Mouse (Mus musculus) midbrain, embryonic 11.5 days (tissue): ENCODE data around the gene E130114P18Rik. TPM values are rescaled to one million over a fixed set of nuclear protein-coding genes. Genes with fewer than 3 reads are reported as not detected.

Experiments used
- ATAC-seq: fragments of 200-750 bp; cut with Nextera tagmentation; 2 replicates; pipeline ENCODE4 v1.8.0; 2017; ENCODE audit warnings: moderate TSS enrichment, moderate library complexity; ENCODE audit not compliant: low FRiP score
- DNase-seq: peaks from one replicate; pipeline ENCODE4 v3.0.0; 2015; ENCODE audit warnings: low spot score; ENCODE audit errors: missing footprints
- H3K27ac ChIP-seq: fragments of 300-500 bp; sonication (generic); 2 replicates; pipeline ENCODE4 v1.5.1; 2014; ENCODE audit warnings: low read depth, low read length
- H3K27me3 ChIP-seq: fragments of 300-500 bp; sonication (generic); 2 replicates; pipeline ENCODE4 v1.6.1; 2014; ENCODE audit warnings: mild to moderate bottlenecking, low read length, moderate library complexity, mixed read lengths; ENCODE audit not compliant: control insufficient read depth, insufficient read depth
- H3K36me3 ChIP-seq: fragments of 300-500 bp; sonication (generic); 2 replicates; pipeline ENCODE4 v1.6.1; 2014; ENCODE audit warnings: mild to moderate bottlenecking, low read length, moderate library complexity, mixed read lengths; ENCODE audit not compliant: control insufficient read depth, insufficient read depth
- H3K4me1 ChIP-seq: fragments of 300-500 bp; sonication (generic); 2 replicates; pipeline ENCODE4 v1.6.1; 2014; ENCODE audit warnings: low read length; ENCODE audit not compliant: control insufficient read depth, insufficient read depth
- H3K4me2 ChIP-seq: fragments of 300-500 bp; sonication (generic); 2 replicates; pipeline ENCODE4 v1.6.1; 2014; ENCODE audit warnings: mild to moderate bottlenecking, moderate library complexity
- H3K4me3 ChIP-seq: fragments of 300-500 bp; sonication (generic); 2 replicates; pipeline ENCODE4 v1.5.1; 2014; ENCODE audit warnings: low read depth, low read length
- H3K9ac ChIP-seq: fragments of 300-500 bp; sonication (generic); 2 replicates; pipeline ENCODE4 v1.6.1; 2014; ENCODE audit warnings: low read length
- H3K9me3 ChIP-seq: fragments of 300-500 bp; sonication (generic); 2 replicates; pipeline ENCODE4 v1.6.1; 2016; ENCODE audit warnings: low read length; ENCODE audit not compliant: control insufficient read depth
- WGBS: fragments of 180-500 bp; shearing (Covaris S2); extraction: QIAGEN DNeasy Blood & Tissue Kit; methylation state at CpG from one replicate; pipeline ENCODE4 v1.1.7; 2014; 5-methylcytosine and 5-hydroxymethylcytosine counted together
- polyA plus RNA-seq: library from polyadenylated mRNA; unstranded; fragments of >200 nt; fragmentation: Nextera tagmentation; extraction: Ambion mirVana; gene quantifications from 2 replicates; pipeline ENCODE4 v1.2.1, GENCODE M21; 2014

The E130114P18Rik gene
- polyA plus RNA-seq, 1 experiment from 2014 or later = 7.7 TPM

DNA sequence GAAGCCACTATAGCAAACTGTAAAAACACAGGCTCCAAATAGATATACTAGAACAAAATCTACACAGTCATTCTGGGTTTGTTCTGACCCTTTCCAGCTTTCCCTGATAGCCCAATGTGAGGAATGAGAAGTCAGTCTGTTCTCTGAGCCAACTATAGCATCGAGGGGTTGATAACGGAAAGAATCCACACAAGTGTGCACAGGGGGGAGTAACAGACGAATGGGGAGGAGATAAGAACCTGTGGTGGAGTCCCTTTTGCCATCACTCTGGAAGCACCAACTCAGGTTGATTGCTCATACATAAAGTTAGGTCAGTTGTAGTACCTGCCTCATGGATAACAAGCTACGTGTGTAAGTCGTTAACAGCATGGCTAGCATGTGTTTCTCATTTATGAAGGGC is 184.0 kb downstream of the E130114P18Rik start:
- ATAC-seq (no peak), DNase-seq (no peak)
- H3K27ac ChIP-seq = no peak overlapping the region
- no peaks in the 10 kb centered on the region for H3K27me3 ChIP-seq
- no peak overlapping the region for H3K4me3 ChIP-seq
- no peaks in the 10 kb centered on the region for H3K36me3 ChIP-seq
- no peak overlapping the region for H3K4me2 ChIP-seq
- no peaks in the 10 kb centered on the region for H3K9me3 ChIP-seq
- H3K4me1 ChIP-seq = no peaks in the 10 kb centered on the region
- whole genome bisulfite sequencing = 88% methylated on average over 5 of the region's 5 CpGs
- H3K9ac ChIP-seq = no peak overlapping the region

DNA sequence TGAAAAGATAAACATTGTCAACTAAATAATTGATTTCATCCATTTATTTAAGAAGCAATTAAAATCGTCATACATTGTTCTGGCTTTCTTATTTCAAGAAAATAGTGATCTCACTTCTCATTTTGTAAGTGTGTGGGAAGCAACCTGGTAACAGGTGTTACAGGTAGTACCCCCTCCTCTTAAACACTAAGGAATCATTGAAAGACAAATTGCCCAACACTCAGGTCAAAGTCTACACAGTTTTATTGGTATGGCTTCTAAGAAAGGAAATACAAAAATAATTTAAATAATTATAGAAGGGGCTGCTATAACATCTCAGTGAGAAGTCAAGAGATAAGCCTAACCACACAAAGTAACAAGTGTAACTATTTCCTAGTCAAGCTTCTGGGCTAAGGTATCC is 188.1 kb downstream of the E130114P18Rik start:
- ATAC-seq (no peak), DNase-seq (no peak)
- H3K27me3 ChIP-seq = no peaks in the 10 kb centered on the region
- no peak overlapping the region for H3K4me3 ChIP-seq
- H3K4me2 ChIP-seq = no peak overlapping the region
- H3K9me3 ChIP-seq = no peaks in the 10 kb centered on the region
- 78% methylated on average over 1 of the region's 1 CpGs for WGBS
- no peaks in the 10 kb centered on the region for H3K4me1 ChIP-seq
- no peak overlapping the region for H3K9ac ChIP-seq
- H3K36me3 ChIP-seq = no peaks in the 10 kb centered on the region
- H3K27ac ChIP-seq = no peak overlapping the region

- DNase-seq (no peak), ATAC-seq (no peak)
- no peak overlapping the region for H3K27ac ChIP-seq
- H3K36me3 ChIP-seq = no peaks in the 10 kb centered on the region
- WGBS = 73% methylated on average over 9 of the region's 9 CpGs
- no peak overlapping the region for H3K4me3 ChIP-seq
- no peak overlapping the region for H3K9ac ChIP-seq
- peaks cover 4% of the 10 kb centered on the region; the same call in 1 of the 2 replicates for H3K4me1 ChIP-seq
- H3K9me3 ChIP-seq = no peaks in the 10 kb centered on the region
- H3K27me3 ChIP-seq = no peaks in the 10 kb centered on the region
- no peak overlapping the region for H3K4me2 ChIP-seq
These were observed 190.4 kb downstream of the E130114P18Rik start for GRCm38 (mm10) chr4:97587412-97588010.

DNA sequence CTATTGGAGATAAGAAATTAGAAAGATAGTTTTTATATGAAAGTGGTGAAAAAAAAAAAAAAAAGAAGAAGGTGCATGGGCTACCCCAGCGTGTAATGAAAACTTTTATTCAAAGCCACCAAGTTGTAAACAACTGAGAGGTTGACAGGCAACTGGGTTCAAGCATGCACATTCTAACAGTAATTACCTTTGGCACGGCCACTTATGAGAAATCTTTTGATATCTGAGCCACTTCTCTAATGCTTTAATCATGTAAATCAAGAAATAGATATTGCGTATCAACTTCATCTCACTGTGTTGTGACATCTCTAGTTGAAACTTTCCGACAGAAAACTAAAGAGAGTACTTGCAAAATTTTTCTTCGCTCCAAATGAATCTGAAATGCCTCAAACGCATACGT is 192.7 kb downstream of the E130114P18Rik start:
- ATAC-seq (no peak), DNase-seq (peak; percentile 51)
- Histone ChIP-seq H3K4me3 (no peak overlapping the region), H3K27ac (no peak overlapping the region), H3K4me2 (no peak overlapping the region), H3K9ac (no peak overlapping the region), H3K36me3 (no peaks in the 10 kb centered on the region), H3K27me3 (no peaks in the 10 kb centered on the region), H3K9me3 (no peaks in the 10 kb centered on the region), H3K4me1 (peaks cover 4% of the 10 kb centered on the region; the same call in 1 of the 2 replicates)
- 83% methylated on average over 7 of the region's 7 CpGs for WGBS

DNA sequence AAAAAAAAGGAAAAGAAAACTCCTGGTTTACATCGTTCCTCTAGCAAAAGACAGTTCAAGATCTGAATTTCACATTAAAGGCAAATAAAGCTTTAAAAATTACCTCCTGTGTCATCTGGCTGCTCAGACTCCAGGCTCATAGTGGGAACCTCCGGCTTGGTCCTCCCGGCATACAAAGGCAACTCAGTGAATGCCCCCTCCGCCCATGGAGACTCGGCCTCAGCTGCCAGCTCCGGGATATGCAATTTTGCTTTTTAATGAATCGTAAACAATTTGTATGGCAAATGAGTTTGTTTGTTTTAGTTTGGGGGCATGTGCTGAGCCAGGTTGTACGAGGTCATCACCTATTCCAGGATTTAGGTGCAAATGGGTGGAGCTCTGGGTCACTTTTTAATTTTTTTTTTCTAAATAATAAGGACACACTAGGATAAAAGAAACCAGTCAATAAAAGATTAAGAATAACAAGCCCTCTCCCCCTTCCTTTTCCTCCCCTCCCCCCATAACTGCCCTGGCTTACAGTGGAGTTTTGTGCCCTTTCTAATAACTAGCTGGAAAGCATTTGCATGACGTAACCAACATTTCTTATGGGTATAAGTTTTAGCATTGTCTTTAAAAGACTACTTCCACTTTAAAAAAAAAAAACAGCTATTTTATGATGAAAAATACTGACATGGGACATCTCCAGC is 193.3 kb downstream of the E130114P18Rik start:
- H3K4me1 ChIP-seq = peaks cover 4% of the 10 kb centered on the region; the same call in 1 of the 2 replicates
- WGBS = 58% methylated on average over 9 of the region's 9 CpGs
- H3K36me3 ChIP-seq = no peaks in the 10 kb centered on the region
- no peak overlapping the region for H3K4me3 ChIP-seq
- no peaks in the 10 kb centered on the region for H3K27me3 ChIP-seq
- H3K27ac ChIP-seq = no peak overlapping the region
- H3K9ac ChIP-seq = no peak overlapping the region
- peak; percentile 50 for ATAC-seq
- peak; percentile 69 for DNase-seq
- H3K4me2 ChIP-seq = no peak overlapping the region
- H3K9me3 ChIP-seq = no peaks in the 10 kb centered on the region

- Histone ChIP-seq H3K4me2 (peak overlapping the region; percentile 24; the same call in 1 of the 2 replicates), H3K4me3 (no peak overlapping the region), H3K27ac (peak overlapping the region; percentile 30; the same call in 1 of the 2 replicates), H3K36me3 (no peaks in the 10 kb centered on the region), H3K4me1 (peaks cover 4% of the 10 kb centered on the region; the same call in 1 of the 2 replicates), H3K27me3 (no peaks in the 10 kb centered on the region), H3K9ac (peak overlapping the region; percentile 5; the same call in 1 of the 2 replicates), H3K9me3 (no peaks in the 10 kb centered on the region)
- 51% methylated on average over 15 of the region's 15 CpGs for WGBS
- ATAC-seq = peak; percentile 22; the same call in 1 of the 2 replicates
- DNase-seq = no peak
These were observed 195.0 kb downstream of the E130114P18Rik start for GRCm38 (mm10) chr4:97582796-97583430.

- H3K4me3 ChIP-seq = no peak overlapping the region
These were observed 195.8 kb downstream of the E130114P18Rik start for GRCm38 (mm10) chr4:97582064-97582415.

DNA sequence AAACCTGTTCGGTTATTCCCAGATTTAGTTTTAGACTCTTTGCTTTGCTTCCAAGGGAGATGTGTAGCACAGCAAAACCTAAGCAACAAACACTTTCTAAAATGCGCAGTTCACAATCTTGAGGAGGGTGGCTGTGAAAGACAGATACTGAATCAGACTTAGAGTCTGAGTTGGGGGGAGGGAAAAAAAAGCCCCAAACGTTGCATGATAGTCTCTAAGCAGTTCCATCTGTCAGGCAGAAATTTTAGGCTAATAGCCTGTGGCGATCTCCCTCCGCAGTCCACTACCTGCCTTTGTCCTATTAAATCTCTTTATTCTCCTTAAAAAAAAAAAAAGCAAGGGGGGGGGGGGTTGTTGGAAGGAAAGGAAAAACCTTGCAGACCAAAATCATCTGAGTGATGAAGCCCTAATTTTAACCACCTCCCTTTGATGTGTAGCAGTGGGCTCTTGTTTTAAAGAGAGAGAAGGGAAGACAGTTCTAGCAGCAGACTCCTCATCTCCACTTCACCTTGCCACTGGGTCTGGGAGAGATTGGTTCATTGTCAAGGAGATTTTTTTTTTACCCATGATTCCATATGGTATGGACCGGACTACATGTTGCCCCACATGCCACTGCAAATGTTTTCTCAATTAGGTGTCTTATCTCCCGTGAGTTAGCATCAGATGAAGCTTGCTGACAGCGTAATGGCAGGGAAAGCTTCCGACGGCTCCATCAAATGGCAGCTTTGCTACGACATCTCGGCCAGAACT is 196.4 kb downstream of the E130114P18Rik start:
- ATAC-seq (no peak; the same call in 1 of the 2 replicates), DNase-seq (no peak)
- Histone ChIP-seq H3K9ac (no peak overlapping the region), H3K27me3 (no peaks in the 10 kb centered on the region), H3K4me1 (peaks cover 4% of the 10 kb centered on the region; the same call in 1 of the 2 replicates), H3K4me3 (no peak overlapping the region), H3K36me3 (no peaks in the 10 kb centered on the region), H3K9me3 (no peaks in the 10 kb centered on the region), H3K4me2 (no peak overlapping the region; the same call in 1 of the 2 replicates), H3K27ac (no peak overlapping the region)
- 56% methylated on average over 12 of the region's 12 CpGs for WGBS

More at GRCm38 (mm10) chr4:97582064-97582415, 195.8 kb downstream of the E130114P18Rik start:
- DNase-seq = no peak
- WGBS = 74% methylated on average over 3 of the region's 3 CpGs
- Histone ChIP-seq H3K9ac (no peak overlapping the region), H3K9me3 (no peaks in the 10 kb centered on the region), H3K36me3 (no peaks in the 10 kb centered on the region), H3K4me2 (no peak overlapping the region), H3K27ac (no peak overlapping the region), H3K27me3 (no peaks in the 10 kb centered on the region), H3K4me1 (peaks cover 4% of the 10 kb centered on the region; the same call in 1 of the 2 replicates)
- no peak for ATAC-seq
